Mouse (Mus musculus) cerebellum, adult 2 months (tissue): ENCODE measurements at regions not wholly inside any gene's neighbourhood (a gene's known extent, or its start where the extent isn't known, plus 50 kb on each side); places are given as distances from the start of the nearest gene placed in this dataset.

Experiments
- DNase-seq, 2 experiments: peaks; one replicate each; pipeline ENCODE4 v3.0.0; 2021
- H3K27ac ChIP-seq: fragments of 200-500 bp; 2 replicates; pipeline ENCODE4 v1.5.1; 2012; ENCODE audit warnings: low read length, control low read depth, inconsistent platforms; ENCODE audit not compliant: insufficient read depth
- H3K27me3 ChIP-seq: fragments of 200-500 bp; 2 replicates; pipeline ENCODE4 v1.6.1; 2012; ENCODE audit warnings: inconsistent platforms, mild to moderate bottlenecking, low read length, moderate library complexity; ENCODE audit not compliant: control insufficient read depth, insufficient read depth
- H3K4me1 ChIP-seq: fragments of 200-500 bp; 2 replicates; pipeline ENCODE4 v1.6.1; 2011; ENCODE audit warnings: low read length; ENCODE audit not compliant: control insufficient read depth, insufficient read depth
- H3K4me3 ChIP-seq: fragments of 200-500 bp; replicated peaks from 2 replicates; pipeline ENCODE3; 2011; ENCODE audit warnings: mild to moderate bottlenecking, low read depth, low read length, control low read depth; ENCODE audit not compliant: insufficient read depth
- CTCF ChIP-seq: fragments of 200-500 bp; IDR thresholded peaks from 2 replicates; pipeline ENCODE4 v1.5.1; 2011; ENCODE audit warnings: low read depth, mild to moderate bottlenecking, control low read depth, low read length, moderate library complexity, borderline replicate concordance; ENCODE audit not compliant: insufficient read depth
- POLR2A ChIP-seq: fragments of 200-500 bp; IDR thresholded peaks from 2 replicates; pipeline ENCODE4 v1.6.1; 2011; ENCODE audit warnings: low read length, control low read depth, borderline replicate concordance; ENCODE audit not compliant: insufficient read depth
- WGBS: fragments of 180-500 bp; shearing (Covaris S2); methylation state at CpG from one replicate; pipeline ENCODE4 v1.1.7; 2018; 5-methylcytosine and 5-hydroxymethylcytosine counted together

DNA sequence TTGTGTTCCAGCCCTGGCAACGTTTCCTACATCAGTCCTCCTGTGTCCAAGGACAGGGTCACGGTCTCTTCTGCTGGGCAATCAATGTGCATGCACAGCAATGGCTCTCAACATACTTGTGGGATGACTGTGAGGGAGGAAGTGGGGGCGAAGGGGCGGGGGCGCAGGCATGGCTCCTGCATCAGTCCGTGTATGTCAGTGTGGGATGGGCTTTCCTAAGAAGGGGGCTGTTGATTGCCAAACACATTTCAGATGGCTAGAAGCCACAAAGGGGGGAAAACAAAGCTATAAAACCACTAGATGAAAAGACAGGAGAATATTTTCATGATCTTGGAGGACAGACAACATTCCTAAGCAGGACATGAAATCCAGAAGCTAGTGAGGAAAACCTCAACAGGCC, 99.4 kb upstream of the Gli2 start:
- DNase-seq, result no peak
- Histone ChIP-seq H3K4me3 (no peak overlapping the region), H3K4me1 (no peaks in the 10 kb centered on the region), H3K27ac (no peak overlapping the region), H3K27me3 (no peaks in the 10 kb centered on the region)
- no peak for TF ChIP-seq POLR2A
- no peak for TF ChIP-seq CTCF
- WGBS, result 89% methylated on average over 6 of the region's 6 CpGs

DNA sequence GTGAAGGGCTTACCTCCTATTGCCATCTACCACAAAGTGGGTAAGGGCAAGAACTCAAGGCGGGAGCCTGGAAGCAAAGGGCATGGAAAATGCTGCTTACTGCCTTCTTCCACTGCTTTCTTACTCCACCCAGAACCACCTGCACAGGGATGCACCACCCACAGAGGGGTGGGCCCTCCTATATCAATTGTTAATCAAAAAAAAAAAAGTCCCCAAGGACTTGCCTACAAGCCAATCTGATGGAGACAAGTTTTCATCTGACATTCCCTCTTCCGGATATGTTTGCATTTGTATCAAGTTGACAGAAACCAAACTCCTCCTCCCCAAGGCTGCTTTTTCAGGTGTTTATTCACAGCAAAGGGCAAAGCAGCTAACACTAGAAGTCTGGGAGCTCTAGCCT, 94.1 kb upstream of the Gli2 start:
- WGBS, result 93% methylated on average over 2 of the region's 2 CpGs
- H3K4me3 ChIP-seq, result no peak overlapping the region

DNA sequence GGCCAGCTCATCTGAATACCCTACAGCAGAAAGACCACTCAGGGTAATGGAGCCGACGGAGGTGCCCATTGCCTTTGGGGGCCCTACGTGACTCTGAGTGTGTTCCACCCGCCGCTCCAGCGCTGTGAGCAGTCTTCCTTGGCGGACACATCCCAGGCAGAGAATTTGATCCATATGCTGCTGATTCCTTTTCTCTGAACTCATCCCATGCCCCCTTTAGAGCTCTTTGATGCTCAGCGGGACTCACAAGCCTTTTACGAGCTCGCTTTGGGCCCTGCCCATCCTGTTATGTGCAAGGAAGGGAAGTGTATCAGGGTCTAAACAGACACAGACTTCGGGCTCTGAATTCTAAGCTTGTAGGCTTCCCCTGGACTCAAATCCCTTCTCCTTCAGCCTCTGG, 90.4 kb upstream of the Gli2 start:
- 41% methylated on average over 11 of the region's 11 CpGs for WGBS
- DNase-seq, result no peak
- no peaks in the 10 kb centered on the region for H3K4me1 ChIP-seq
- TF ChIP-seq POLR2A, result no peak
- TF ChIP-seq CTCF, result no peak
- no peak overlapping the region for H3K4me3 ChIP-seq
- no peaks in the 10 kb centered on the region for H3K27me3 ChIP-seq
- no peak overlapping the region for H3K27ac ChIP-seq

More for the DNA sequence above, 94.1 kb upstream of the Gli2 start:
- Histone ChIP-seq H3K27me3 (no peaks in the 10 kb centered on the region), H3K4me1 (no peaks in the 10 kb centered on the region), H3K27ac (no peak overlapping the region)
- DNase-seq, result no peak
- TF ChIP-seq POLR2A (no peak), CTCF (no peak)

DNA sequence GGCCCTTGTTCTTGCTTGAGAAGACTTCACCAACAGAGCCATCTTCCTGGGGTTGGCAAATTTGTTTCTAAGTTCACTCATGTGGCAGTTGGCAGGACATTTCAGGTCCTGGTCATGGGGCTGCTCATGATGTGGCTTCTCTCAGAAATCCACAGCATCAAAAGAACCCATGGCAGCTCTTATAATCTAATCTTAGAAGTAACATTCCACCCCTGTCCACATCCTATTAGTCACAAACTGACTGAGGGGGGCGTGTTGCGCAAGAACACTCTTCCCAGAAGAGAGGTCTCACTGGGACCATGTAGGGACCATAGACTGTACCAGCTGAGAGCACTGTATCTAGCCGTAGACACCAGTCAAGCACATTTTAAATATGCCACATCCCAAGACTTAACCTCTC, 75.6 kb upstream of the Gli2 start:
- WGBS, result 97% methylated on average over 3 of the region's 3 CpGs
- DNase-seq, result no peak
- H3K4me3 ChIP-seq, result no peak overlapping the region
- H3K4me1 ChIP-seq, result no peaks in the 10 kb centered on the region
- no peak overlapping the region for H3K27ac ChIP-seq
- no peaks in the 10 kb centered on the region for H3K27me3 ChIP-seq
- no peak for TF ChIP-seq CTCF
- TF ChIP-seq POLR2A, result no peak

DNA sequence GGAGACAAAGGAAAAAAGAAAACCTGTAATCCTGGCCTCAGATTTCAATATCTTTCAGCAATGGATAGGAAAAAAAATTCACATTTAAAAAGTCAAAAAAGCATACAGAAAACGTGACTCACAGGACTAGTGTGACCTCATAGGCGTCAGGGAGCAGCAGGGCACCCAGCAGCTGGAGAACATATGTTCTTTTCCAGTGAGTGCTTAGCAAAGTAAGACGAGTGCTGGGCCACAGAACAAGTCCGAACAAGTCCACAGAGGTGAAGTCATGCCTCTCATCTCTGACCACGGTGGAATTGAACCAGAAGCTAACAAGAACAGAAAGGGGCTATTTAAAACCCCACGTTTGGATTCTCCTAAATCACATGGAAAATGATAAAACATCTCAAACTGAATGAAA, 72.1 kb upstream of the Gli2 start:
- DNase-seq, result no peak
- H3K4me3 ChIP-seq, result no peak overlapping the region
- no peaks in the 10 kb centered on the region for H3K27me3 ChIP-seq
- TF ChIP-seq POLR2A, result no peak
- no peak for TF ChIP-seq CTCF
- H3K27ac ChIP-seq, result no peak overlapping the region
- WGBS, result 45% methylated on average over 6 of the region's 6 CpGs
- H3K4me1 ChIP-seq, result no peaks in the 10 kb centered on the region

DNA sequence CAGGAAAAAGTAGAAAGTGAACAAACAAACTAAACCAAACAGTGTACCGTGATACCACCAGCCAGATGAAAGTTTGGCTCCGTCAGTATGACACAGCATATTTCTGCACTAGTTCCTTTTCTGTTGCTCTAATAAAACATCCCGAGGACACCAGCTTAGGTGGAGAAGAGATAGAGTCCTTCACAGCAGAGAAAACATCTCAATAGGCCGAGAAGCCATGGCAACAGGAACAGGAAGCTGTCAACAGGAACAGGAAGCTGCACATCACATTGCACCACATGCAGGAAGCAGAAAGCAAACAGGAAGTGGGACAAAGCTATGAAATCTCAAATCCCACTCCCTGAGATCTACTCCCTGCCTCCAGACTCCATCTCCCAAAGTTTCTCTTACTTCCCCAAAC, 71.4 kb upstream of the Gli2 start:
- no peak for DNase-seq
- H3K4me3 ChIP-seq, result no peak overlapping the region

DNA sequence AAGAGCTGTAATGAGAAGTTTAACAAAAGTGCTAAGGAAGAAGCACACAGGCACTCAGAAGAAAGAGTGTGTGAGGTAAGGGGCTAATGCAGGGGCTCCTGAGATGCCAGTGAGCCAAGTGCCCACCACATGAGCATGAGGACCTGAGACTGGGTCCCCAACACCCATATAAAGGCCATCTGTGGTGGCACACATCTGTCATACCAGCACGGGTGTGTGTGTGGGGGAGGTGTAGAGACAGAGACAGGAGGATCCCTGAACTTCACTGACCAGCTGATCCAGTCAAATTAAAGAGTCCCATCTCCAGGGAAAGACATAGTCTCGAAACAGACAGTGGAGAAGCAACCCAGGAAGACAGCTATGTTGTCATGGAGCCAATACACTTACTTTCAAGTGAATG, 70.6 kb upstream of the Gli2 start:
- H3K27ac ChIP-seq, result no peak overlapping the region
- 41% methylated on average over 2 of the region's 2 CpGs for WGBS
- TF ChIP-seq CTCF, result no peak
- TF ChIP-seq POLR2A, result no peak
- no peak for DNase-seq
- H3K4me3 ChIP-seq, result no peak overlapping the region
- no peaks in the 10 kb centered on the region for H3K4me1 ChIP-seq
- H3K27me3 ChIP-seq, result no peaks in the 10 kb centered on the region

More for the DNA sequence above, 71.4 kb upstream of the Gli2 start:
- no peak for TF ChIP-seq CTCF
- TF ChIP-seq POLR2A, result no peak
- no peaks in the 10 kb centered on the region for H3K27me3 ChIP-seq
- 87% methylated on average over 4 of the region's 4 CpGs for WGBS
- H3K4me1 ChIP-seq, result no peaks in the 10 kb centered on the region
- no peak overlapping the region for H3K27ac ChIP-seq

DNA sequence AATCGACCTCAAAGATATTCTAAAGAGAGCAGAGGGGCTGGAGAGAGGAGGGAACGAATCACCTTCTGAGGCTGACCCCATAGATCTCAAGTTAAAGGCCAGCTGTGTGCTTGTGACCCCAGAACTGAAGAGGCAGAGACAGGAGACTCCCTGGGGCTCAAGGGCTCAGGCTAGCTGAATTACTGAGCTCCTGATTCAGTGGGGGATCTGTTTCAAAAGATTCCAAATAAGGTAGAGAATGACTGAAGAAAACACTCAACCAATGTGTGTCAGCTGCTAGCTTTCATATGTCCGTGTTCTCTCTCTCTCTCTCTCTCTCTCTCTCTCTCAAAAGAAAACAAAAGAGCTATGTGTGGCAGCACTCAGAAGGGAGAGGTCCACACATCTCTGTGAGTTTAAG, 70.0 kb upstream of the Gli2 start:
- 43% methylated on average over 3 of the region's 3 CpGs for WGBS
- no peak for TF ChIP-seq CTCF

More for the DNA sequence above, 70.0 kb upstream of the Gli2 start:
- Histone ChIP-seq H3K27me3 (no peaks in the 10 kb centered on the region), H3K4me1 (no peaks in the 10 kb centered on the region), H3K27ac (no peak overlapping the region), H3K4me3 (no peak overlapping the region)
- DNase-seq, result no peak
